Mouse (Mus musculus): Measurements from ENCODE around the gene Prim2.

DNA sequence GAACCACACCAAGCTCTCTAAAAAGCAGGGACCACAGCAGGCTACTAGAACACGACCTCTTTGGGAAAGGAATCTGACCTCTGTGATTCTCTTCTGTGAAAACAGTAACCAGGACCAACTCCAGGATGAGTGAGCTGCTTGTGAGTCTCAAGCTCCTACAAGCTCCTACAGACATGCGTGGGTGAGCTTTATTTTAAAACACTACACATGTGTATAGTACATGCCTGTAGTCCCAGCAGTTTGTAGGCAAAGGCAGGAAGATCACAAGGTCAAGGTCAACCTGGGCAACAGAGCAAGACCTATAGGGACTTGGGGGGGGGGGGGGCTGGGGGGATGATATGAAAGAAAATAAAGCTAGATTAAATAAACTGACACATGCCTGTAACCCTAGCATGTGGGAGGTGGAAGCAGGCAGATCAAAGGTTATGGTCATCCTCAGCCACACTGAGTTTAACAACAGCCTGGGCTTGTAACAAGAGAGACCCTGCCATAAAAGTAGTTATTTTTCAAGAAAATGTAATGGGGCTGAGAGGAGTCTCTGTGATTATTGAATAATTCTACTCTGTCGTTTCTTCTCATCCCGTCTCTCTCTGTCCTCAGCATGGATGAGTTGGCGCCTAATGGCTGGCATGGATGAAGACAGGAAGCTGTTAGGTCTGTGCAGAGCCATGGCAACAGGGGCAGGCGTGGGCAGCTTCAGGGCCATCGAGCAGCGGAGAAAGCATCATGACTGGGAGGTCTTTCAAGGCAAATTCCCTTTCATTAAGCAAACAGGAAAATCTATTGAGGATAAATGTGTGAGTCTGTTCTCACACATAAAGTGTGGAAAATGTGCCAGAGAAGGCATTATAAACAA is 78.8 kb downstream of the Prim2 start:
- TF ChIP-seq CTCF (conservative IDR thresholded peaks at IDR 0.05; ENCODE audit: low read length) (no peak), NANOG (IDR thresholded peaks at IDR 0.05; ENCODE audit: borderline replicate concordance, low read length) (no peak)
